Comparison of ENCODE assay signal across 7 mouse cellular contexts in genomic region chr11:98809457-98810290, GRCm38 (mm10). TPM values are rescaled to one million over a fixed set of nuclear protein-coding genes. Genes with fewer than 3 reads are reported as not detected.
DNase-seq lines count a peak whose midpoint lies in the region; ATAC-seq lines count a peak whose summit lies in the region.

No protein-coding gene starts in this region.

- peak overlapping the region; percentile 100 for H3K9ac ChIP-seq in intestine, embryonic 15.5 days

- peak; percentile 96 to 97 for DNase-seq in adrenal gland, adult 18-20 months (ENCODE audit: low spot score in 2 of 2)
- DNase-seq in embryo, embryonic 11 days = peak; percentile 100
- DNase-seq in gastrocnemius, postnatal 25 days = peak; percentile 98
- peak; percentile 99 to 100 for DNase-seq in left cerebral cortex, postnatal 25 days (ENCODE audit: low spot score in 2 of 2)
- peak; percentile 99 for DNase-seq in midbrain, embryonic 10.5 days (ENCODE audit: low spot score)
- peak; percentile 94 for DNase-seq in right cerebral cortex, postnatal 4 days

- H3K36me3 ChIP-seq in intestine, embryonic 15.5 days = peaks cover 16% of the 10 kb centered on the region
- peaks cover 78% of the 10 kb centered on the region for H3K36me3 ChIP-seq in midbrain, embryonic 10.5 days

- no peaks in the 10 kb centered on the region for H3K9me3 ChIP-seq in intestine, embryonic 15.5 days
- no peaks in the 10 kb centered on the region for H3K9me3 ChIP-seq in midbrain, embryonic 10.5 days (replicated peaks)

- WGBS in intestine, embryonic 15.5 days = under 1% methylated on average over 83 of the region's 84 CpGs
- WGBS in midbrain, embryonic 10.5 days = under 1% methylated on average over 82 of the region's 84 CpGs

- intact Hi-C loops in left cerebral cortex, postnatal 25 days (cut with DNase I) = loop anchor here (2.0 kb wide), 1 partner anchor 15 kb away; the partner anchor contains the start of gene Msl1

- H3K27ac ChIP-seq in intestine, embryonic 15.5 days = peak overlapping the region; percentile 99
- peak overlapping the region; percentile 98 for H3K27ac ChIP-seq in midbrain, embryonic 10.5 days (replicated peaks)

- H3K4me1 ChIP-seq in intestine, embryonic 15.5 days (replicated peaks) = 0 out of 2 replicates have a peak, but pooled peaks cover 3% of the 10 kb centered on the region
- peaks cover 17% of the 10 kb centered on the region for H3K4me1 ChIP-seq in midbrain, embryonic 10.5 days

- peak overlapping the region; percentile 66 for H3K4me2 ChIP-seq in intestine, embryonic 15.5 days (replicated peaks)

- H3K4me3 ChIP-seq in intestine, embryonic 15.5 days (replicated peaks) = peak overlapping the region; percentile 93
- peak overlapping the region; percentile 87 for H3K4me3 ChIP-seq in midbrain, embryonic 10.5 days

- ATAC-seq in intestine, embryonic 15.5 days = peak; percentile 100

- H3K27me3 ChIP-seq in intestine, embryonic 15.5 days (replicated peaks) = no peaks in the 10 kb centered on the region
- H3K27me3 ChIP-seq in midbrain, embryonic 10.5 days (ENCODE audit: low read depth, poor library complexity, severe bottlenecking) = no peaks in the 10 kb centered on the region

RNA-seq across cellular contexts. Expression of gene Casc3, which starts 5.0 kb away (rescaled TPM):
- total RNA-seq in adrenal gland, adult 18-20 months (2021) = 10 to 100 TPM; 36.8 to 41.9 TPM
- total RNA-seq in gastrocnemius, postnatal 25 days (2021) = 10 to 100 TPM; 13.9 to 15.0 TPM
- polyA plus RNA-seq in intestine, embryonic 15.5 days (2015; fragmentation: Nextera tagmentation; extraction: Ambion mirVana) = 28.2 and 29.8 TPM in 2 replicates
- 10 to 100 TPM; 53.9 to 54.7 TPM for total RNA-seq in left cerebral cortex, postnatal 25 days (2021)
- 49.0 and 55.7 TPM in 2 replicates for polyA plus RNA-seq in midbrain, embryonic 10.5 days (2016; fragmentation: Nextera tagmentation; extraction: Ambion mirVana)

RNA-seq across cellular contexts. Expression of gene Msl1, which starts 14.4 kb away (rescaled TPM):
- total RNA-seq in adrenal gland, adult 18-20 months (2021) = 10 to 100 TPM; 82.3 to 97.4 TPM
- total RNA-seq in gastrocnemius, postnatal 25 days (2021) = 10 to 100 TPM; 51.3 to 63.6 TPM
- 18.9 and 19.7 TPM in 2 replicates for polyA plus RNA-seq in intestine, embryonic 15.5 days (2015; fragmentation: Nextera tagmentation; extraction: Ambion mirVana)
- total RNA-seq in left cerebral cortex, postnatal 25 days (2021) = 100 to 1,000 TPM; 190 to 193 TPM
- polyA plus RNA-seq in midbrain, embryonic 10.5 days (2016; fragmentation: Nextera tagmentation; extraction: Ambion mirVana) = 22.9 and 24.3 TPM in 2 replicates

RNA-seq across cellular contexts. Expression of gene Rapgefl1, which starts 26.9 kb away (rescaled TPM):
- under 1 TPM; 0.36 to 0.58 TPM for total RNA-seq in adrenal gland, adult 18-20 months (2021)
- total RNA-seq in gastrocnemius, postnatal 25 days (2021) = under 1 TPM; 0.23 to 0.40 TPM
- polyA plus RNA-seq in intestine, embryonic 15.5 days (2015; fragmentation: Nextera tagmentation; extraction: Ambion mirVana) = 1.1 and 1.2 TPM in 2 replicates
- total RNA-seq in left cerebral cortex, postnatal 25 days (2021) = 100 to 1,000 TPM; 138 to 148 TPM
- 1.3 TPM in 2 replicates for polyA plus RNA-seq in midbrain, embryonic 10.5 days (2016; fragmentation: Nextera tagmentation; extraction: Ambion mirVana)

RNA-seq across cellular contexts. Expression of gene Nr1d1, which starts 34.5 kb away (rescaled TPM):
- total RNA-seq in adrenal gland, adult 18-20 months (2021) = 100 to 1,000 TPM; 226 to 232 TPM
- 100 to 1,000 TPM in 1 of 2 experiments, 10 to 100 TPM in 1; 98.0 to 119 TPM for total RNA-seq in gastrocnemius, postnatal 25 days (2021)
- polyA plus RNA-seq in intestine, embryonic 15.5 days (2015; fragmentation: Nextera tagmentation; extraction: Ambion mirVana) = 2.6 and 2.7 TPM in 2 replicates
- 100 to 1,000 TPM in 1 of 2 experiments, 10 to 100 TPM in 1; 92.5 to 121 TPM for total RNA-seq in left cerebral cortex, postnatal 25 days (2021)
- polyA plus RNA-seq in midbrain, embryonic 10.5 days (2016; fragmentation: Nextera tagmentation; extraction: Ambion mirVana) = 1.4 TPM in 2 replicates

RNA-seq across cellular contexts. Expression of gene Wipf2, which starts 53.8 kb away (rescaled TPM):
- total RNA-seq in adrenal gland, adult 18-20 months (2021) = 10 to 100 TPM; 20.0 to 22.2 TPM
- 1 to 10 TPM; 4.1 to 4.9 TPM for total RNA-seq in gastrocnemius, postnatal 25 days (2021)
- 3.7 and 4.2 TPM in 2 replicates for polyA plus RNA-seq in intestine, embryonic 15.5 days (2015; fragmentation: Nextera tagmentation; extraction: Ambion mirVana)
- total RNA-seq in left cerebral cortex, postnatal 25 days (2021) = 10 to 100 TPM; 61.3 to 63.3 TPM
- 3.7 and 3.9 TPM in 2 replicates for polyA plus RNA-seq in midbrain, embryonic 10.5 days (2016; fragmentation: Nextera tagmentation; extraction: Ambion mirVana)

Comparison
In these comparisons a context has a peak if more than half of its experiments do, and no peak if none do; other contexts are left out.
1. Peak in every context shown above with its lines: DNase-seq, ATAC-seq, H3K4me3 ChIP-seq and H3K27ac ChIP-seq.
2. RNA of gene Rapgefl1, which starts 26.9 kb away (total RNA-seq): 138 to 148 TPM in left cerebral cortex, postnatal 25 days; 0.36 to 0.58 TPM in adrenal gland, adult 18-20 months and 0.23 to 0.40 TPM in gastrocnemius, postnatal 25 days; every median in the first group is over 10 times any median in the second.